Mouse (Mus musculus) thymus, adult 2 months (tissue): Measurements from ENCODE around the gene Col13a1.

Source experiments
- CTCF ChIP-seq: fragments of 200-500 bp; IDR thresholded peaks from 2 replicates; pipeline ENCODE4 v1.5.1; 2012; ENCODE audit warnings: mild to moderate bottlenecking, control low read depth, low read length, moderate library complexity, borderline replicate concordance; ENCODE audit not compliant: control insufficient read depth, poor library complexity, insufficient read depth; ENCODE audit errors: extremely low read depth
- POLR2A ChIP-seq: fragments of 200-500 bp; IDR thresholded peaks from 2 replicates; pipeline ENCODE4 v1.6.1; 2012; ENCODE audit warnings: mild to moderate bottlenecking, low read length, control low read depth, moderate library complexity; ENCODE audit not compliant: control insufficient read depth, poor library complexity, insufficient read depth; ENCODE audit errors: extremely low read depth

DNA sequence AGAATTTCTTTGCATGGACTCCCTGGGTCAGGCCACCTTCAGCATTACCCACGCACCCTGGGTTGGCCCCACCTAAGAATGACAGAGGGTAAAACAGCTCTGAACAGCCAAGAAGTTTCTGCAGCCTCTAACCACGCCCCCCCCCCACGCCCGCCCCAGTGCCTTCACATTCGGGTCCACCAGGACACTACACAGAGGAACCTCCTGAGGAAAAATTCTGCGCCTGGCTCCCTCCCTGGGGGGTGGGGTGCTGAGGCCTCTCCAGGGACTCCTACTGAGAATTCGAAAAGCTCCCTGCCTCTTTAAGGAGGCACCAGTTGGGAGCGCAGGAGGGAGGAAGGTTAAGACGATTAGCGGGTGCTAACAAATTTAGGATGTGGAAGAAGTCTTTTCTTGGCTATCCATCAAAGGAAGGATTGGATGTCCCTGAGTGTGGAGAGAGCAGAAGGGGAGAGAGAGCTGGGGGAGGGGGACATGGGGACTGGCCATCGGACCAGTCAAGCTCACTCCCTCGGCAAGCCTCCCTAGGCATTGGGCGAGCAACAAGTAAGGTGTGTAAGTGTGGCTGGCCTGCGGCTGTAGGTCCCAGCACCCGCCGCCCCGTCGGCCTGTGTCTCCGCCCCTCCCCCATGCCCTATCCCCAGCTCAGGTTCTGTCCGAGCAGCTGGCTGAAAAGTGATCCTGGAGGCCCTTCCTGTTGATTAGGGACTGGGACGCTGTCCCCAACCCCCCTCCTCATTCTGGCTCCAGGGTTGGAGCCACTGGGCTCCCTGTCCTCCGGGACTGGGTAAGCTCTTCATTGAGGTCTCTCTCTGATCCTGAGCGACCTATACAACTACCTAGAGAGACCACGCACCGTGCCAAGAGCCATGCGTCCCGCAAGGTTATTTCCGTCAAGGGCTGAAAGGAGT is 42.4 kb downstream of the Col13a1 start:
- TF ChIP-seq CTCF (no peak), POLR2A (no peak)
